Mouse (Mus musculus) CD4-positive, CD25-positive, alpha-beta regulatory T cell, adult 4 months (primary cell): ENCODE measurements around the gene Lysmd2. TPM values are rescaled to one million over a fixed set of nuclear protein-coding genes. Genes with fewer than 3 reads are reported as not detected.

Experiments
- polyA plus RNA-seq, 2 experiments: library from polyadenylated mRNA; unstranded; fragments of 100-300 nt; shearing (Covaris generic); gene quantifications; one replicate each; pipeline ENCODE4 v1.2.1; 2017

Lysmd2 gene
- polyA plus RNA-seq, 2 experiments from 2014 or later, result 3.9 to 5.6 TPM

Other genes with a start within 250 kb of the Lysmd2 start
- gene Mapk6, start 215.7 kb upstream of the Lysmd2 start, polyA plus RNA-seq, result 10 to 100 TPM; 31.1 to 45.6 TPM
- gene Leo1, start 184.2 kb upstream of the Lysmd2 start, polyA plus RNA-seq, result 10 to 100 TPM; 31.7 to 40.8 TPM
- gene Tmod3, start 66.1 kb upstream of the Lysmd2 start, polyA plus RNA-seq, result 100 to 1,000 TPM; 147 to 187 TPM
- under 1 TPM in 1 of 2 experiments, not detected in 1; 0.29 TPM for gene Tmod2, start 14.4 kb upstream of the Lysmd2 start, polyA plus RNA-seq
- gene Scg3, start 58.3 kb downstream of the Lysmd2 start, polyA plus RNA-seq, result not detected
- gene Bmp5, start 149.6 kb downstream of the Lysmd2 start, polyA plus RNA-seq, result not detected